Mouse (Mus musculus) heart, postnatal 0 days (tissue): ENCODE data around the gene Scamp2. TPM values are rescaled to one million over a fixed set of nuclear protein-coding genes. Genes with fewer than 3 reads are reported as not detected.
A peak's percentile ranks its signal among the peaks of the same experiment; 100 is the strongest.

ENCODE experiments used
- ATAC-seq: fragments of 200-750 bp; cut with Nextera tagmentation; 2 replicates; pipeline ENCODE4 v1.8.0; 2017; ENCODE audit warnings: low read depth, moderate number of reproducible peaks, moderate library complexity; ENCODE audit not compliant: insufficient read depth
- DNase-seq: peaks from one replicate; pipeline ENCODE4 v3.0.0-alpha.2; 2016; ENCODE audit warnings: low spot score
- H3K27ac ChIP-seq: fragments of 300-500 bp; sonication (generic); 2 replicates; pipeline ENCODE4 v1.5.1; 2014; ENCODE audit warnings: low read depth, mild to moderate bottlenecking
- H3K27me3 ChIP-seq: fragments of 300-500 bp; sonication (generic); 2 replicates; pipeline ENCODE4 v1.6.1; 2014; ENCODE audit warnings: low read length, mixed read lengths; ENCODE audit not compliant: control insufficient read depth, insufficient read depth
- H3K36me3 ChIP-seq: fragments of 300-500 bp; sonication (generic); replicated peaks from 2 replicates; pipeline ENCODE4 v1.6.1; 2014; ENCODE audit warnings: low read length, mixed read lengths; ENCODE audit not compliant: control insufficient read depth, insufficient read depth
- H3K4me1 ChIP-seq: fragments of 300-500 bp; sonication (generic); 2 replicates; pipeline ENCODE4 v1.6.1; 2014; ENCODE audit warnings: antibody characterized with exemption; ENCODE audit not compliant: control insufficient read depth, insufficient read depth
- H3K4me2 ChIP-seq: fragments of 300-500 bp; sonication (generic); 2 replicates; pipeline ENCODE4 v1.6.1; 2014; ENCODE audit warnings: low read depth, mild to moderate bottlenecking, low read length, moderate library complexity
- H3K4me3 ChIP-seq: fragments of 300-500 bp; sonication (generic); 2 replicates; pipeline ENCODE4 v1.5.1; 2014; ENCODE audit warnings: low read depth, low read length
- H3K9ac ChIP-seq: fragments of 300-500 bp; sonication (generic); replicated peaks from 2 replicates; pipeline ENCODE4 v1.6.1; 2014; ENCODE audit warnings: low read depth, low read length, mixed read lengths
- H3K9me3 ChIP-seq: fragments of 300-500 bp; sonication (generic); replicated peaks from 2 replicates; pipeline ENCODE4 v1.6.1; 2016; ENCODE audit warnings: low read length; ENCODE audit not compliant: control insufficient read depth
- CTCF ChIP-seq: IDR thresholded peaks from 2 replicates; pipeline ENCODE4 v1.5.1; 2016; ENCODE audit warnings: antibody characterized with exemption, control low read depth, low read depth
- EP300 ChIP-seq: IDR thresholded peaks from 2 replicates; pipeline ENCODE4 v1.6.1; 2016; ENCODE audit warnings: antibody characterized with exemption, low read depth
- WGBS: fragments of 180-500 bp; shearing (Covaris S2); extraction: QIAGEN DNeasy Blood & Tissue Kit; methylation state at CpG from one replicate; pipeline ENCODE4 v1.1.7; 2014; 5-methylcytosine and 5-hydroxymethylcytosine counted together
- polyA plus RNA-seq: library from polyadenylated mRNA; unstranded; fragments of >200 nt; fragmentation: Nextera tagmentation; extraction: Ambion mirVana; gene quantifications from 2 replicates; pipeline ENCODE4 v1.2.1, GENCODE M21; 2015
- total RNA-seq: library from RNA; depleted of rRNA; stranded (reverse); fragments of >200 nt; gene quantifications from 2 replicates; pipeline ENCODE4 v1.2.3, GENCODE M21; 2014; ENCODE audit warnings: low replicate concordance

Gene Scamp2
- total and polyA plus RNA-seq, 2 experiments from 2014 or later: 45.9 to 91.7 TPM

DNA sequence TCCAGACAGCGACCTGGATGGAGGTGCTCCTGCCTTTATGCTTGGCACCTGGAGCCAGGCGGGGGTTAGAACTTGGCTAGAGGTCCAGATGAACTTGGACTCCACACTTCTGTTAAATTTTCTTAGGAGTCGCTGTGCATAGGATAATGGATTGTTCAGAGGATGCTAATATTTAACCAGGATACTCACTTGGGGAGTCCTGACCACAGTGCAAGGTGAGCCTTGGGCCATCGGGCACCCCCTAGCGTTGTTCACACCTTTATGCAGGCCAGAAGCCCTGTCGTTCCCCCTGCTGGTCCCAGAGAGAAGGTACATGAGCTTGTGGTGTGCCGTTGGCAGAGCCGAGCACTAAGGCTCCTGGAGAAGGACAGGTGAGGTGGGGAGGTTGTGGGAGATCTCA, 6.1 kb downstream of the Scamp2 start:
- Histone ChIP-seq H3K9me3 (no peaks in the 10 kb centered on the region), H3K27me3 (no peaks in the 10 kb centered on the region), H3K4me2 (no peak overlapping the region), H3K4me1 (peaks cover 31% of the 10 kb centered on the region), H3K4me3 (no peak overlapping the region), H3K27ac (no peak overlapping the region), H3K9ac (no peak overlapping the region), H3K36me3 (peaks cover 18% of the 10 kb centered on the region)
- peak; percentile 32; the same call in 1 of the 2 replicates for TF ChIP-seq CTCF
- TF ChIP-seq EP300: no peak
- 59% methylated on average over 8 of the region's 8 CpGs for WGBS
- ATAC-seq (no peak), DNase-seq (no peak)

DNA sequence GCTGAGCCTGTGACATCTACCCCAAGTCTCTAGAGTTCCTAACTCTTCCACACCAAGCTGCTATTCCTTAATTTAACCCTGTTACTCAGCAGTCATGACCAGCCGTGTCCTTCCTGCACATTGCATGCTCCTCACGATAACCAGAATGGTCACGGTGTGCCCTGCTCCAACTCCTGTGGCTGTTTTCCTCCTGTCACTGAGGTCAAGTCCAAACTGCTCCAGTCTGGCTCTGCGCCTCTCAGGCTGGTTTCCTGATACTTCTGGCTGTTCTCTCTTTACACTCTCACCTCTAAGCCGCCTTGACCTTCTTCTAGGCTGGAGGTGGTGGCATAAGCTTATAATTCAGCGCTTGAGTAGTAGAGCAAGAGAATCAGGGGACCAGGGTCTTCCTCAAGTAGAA, 7.8 kb downstream of the Scamp2 start:
- H3K27me3 ChIP-seq: no peaks in the 10 kb centered on the region
- TF ChIP-seq EP300: no peak
- TF ChIP-seq CTCF: no peak
- WGBS: 73% methylated on average over 6 of the region's 6 CpGs
- ATAC-seq (no peak), DNase-seq (no peak)
- no peak overlapping the region for H3K27ac ChIP-seq
- H3K9me3 ChIP-seq: no peaks in the 10 kb centered on the region
- no peak overlapping the region for H3K9ac ChIP-seq
- H3K36me3 ChIP-seq: peaks cover 23% of the 10 kb centered on the region
- no peak overlapping the region for H3K4me2 ChIP-seq
- 0 out of 2 replicates have a peak, but pooled peaks cover 16% of the 10 kb centered on the region for H3K4me1 ChIP-seq
- H3K4me3 ChIP-seq: no peak overlapping the region

DNA sequence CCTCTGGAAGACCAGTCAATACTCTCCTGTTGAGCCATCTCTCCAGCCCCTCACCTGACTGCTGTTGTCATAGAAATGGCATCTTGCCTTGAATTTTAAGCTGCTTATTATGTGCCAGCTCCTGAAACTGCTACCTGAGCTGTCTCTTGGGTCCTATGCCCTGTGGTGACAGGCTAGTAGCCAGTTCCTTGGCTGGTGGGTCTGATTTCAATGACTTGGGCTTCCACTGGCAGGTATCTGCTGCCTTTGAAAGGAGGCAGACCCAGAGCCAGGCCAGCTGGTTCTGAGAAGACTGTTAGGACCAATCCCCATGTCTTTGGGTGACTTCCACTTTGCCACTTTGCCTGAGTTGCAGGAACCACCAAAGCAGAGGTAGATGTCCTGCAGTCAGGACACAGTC, 13.7 kb downstream of the Scamp2 start:
- peaks cover 33% of the 10 kb centered on the region for H3K36me3 ChIP-seq
- H3K4me1 ChIP-seq: no peaks in the 10 kb centered on the region
- no peaks in the 10 kb centered on the region for H3K9me3 ChIP-seq
- H3K27me3 ChIP-seq: no peaks in the 10 kb centered on the region
- no peak overlapping the region for H3K4me3 ChIP-seq
- H3K4me2 ChIP-seq: no peak overlapping the region
- no peak for TF ChIP-seq EP300
- TF ChIP-seq CTCF: no peak
- no peak overlapping the region for H3K9ac ChIP-seq
- ATAC-seq: no peak
- no peak overlapping the region for H3K27ac ChIP-seq
- DNase-seq: no peak

DNA sequence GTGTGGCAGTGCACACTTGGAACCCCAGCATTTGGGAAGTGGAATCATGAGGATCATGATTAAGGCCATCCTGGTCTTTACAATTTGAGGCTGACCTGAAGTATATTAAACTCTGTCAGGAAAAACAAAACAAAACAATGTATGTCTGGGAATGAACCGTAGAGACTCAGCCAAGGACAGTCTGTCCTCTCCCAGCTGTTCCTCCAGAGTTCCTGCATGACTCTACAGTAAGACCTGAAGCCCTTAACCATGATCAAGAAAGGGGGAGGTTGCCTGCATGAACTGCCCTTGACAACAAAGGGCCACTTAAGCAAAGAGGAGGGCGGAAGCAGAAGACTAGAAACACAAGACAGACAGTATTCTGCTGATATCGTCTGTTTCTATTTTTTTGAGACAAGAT, 14.8 kb downstream of the Scamp2 start:
- Histone ChIP-seq H3K9ac (no peak overlapping the region), H3K27ac (no peak overlapping the region), H3K36me3 (peaks cover 42% of the 10 kb centered on the region), H3K4me1 (no peaks in the 10 kb centered on the region), H3K9me3 (no peaks in the 10 kb centered on the region), H3K4me2 (no peak overlapping the region), H3K4me3 (no peak overlapping the region), H3K27me3 (no peaks in the 10 kb centered on the region)
- ATAC-seq (no peak), DNase-seq (no peak)
- 65% methylated on average over 3 of the region's 3 CpGs for WGBS
- no peak for TF ChIP-seq EP300
- TF ChIP-seq CTCF: no peak

DNA sequence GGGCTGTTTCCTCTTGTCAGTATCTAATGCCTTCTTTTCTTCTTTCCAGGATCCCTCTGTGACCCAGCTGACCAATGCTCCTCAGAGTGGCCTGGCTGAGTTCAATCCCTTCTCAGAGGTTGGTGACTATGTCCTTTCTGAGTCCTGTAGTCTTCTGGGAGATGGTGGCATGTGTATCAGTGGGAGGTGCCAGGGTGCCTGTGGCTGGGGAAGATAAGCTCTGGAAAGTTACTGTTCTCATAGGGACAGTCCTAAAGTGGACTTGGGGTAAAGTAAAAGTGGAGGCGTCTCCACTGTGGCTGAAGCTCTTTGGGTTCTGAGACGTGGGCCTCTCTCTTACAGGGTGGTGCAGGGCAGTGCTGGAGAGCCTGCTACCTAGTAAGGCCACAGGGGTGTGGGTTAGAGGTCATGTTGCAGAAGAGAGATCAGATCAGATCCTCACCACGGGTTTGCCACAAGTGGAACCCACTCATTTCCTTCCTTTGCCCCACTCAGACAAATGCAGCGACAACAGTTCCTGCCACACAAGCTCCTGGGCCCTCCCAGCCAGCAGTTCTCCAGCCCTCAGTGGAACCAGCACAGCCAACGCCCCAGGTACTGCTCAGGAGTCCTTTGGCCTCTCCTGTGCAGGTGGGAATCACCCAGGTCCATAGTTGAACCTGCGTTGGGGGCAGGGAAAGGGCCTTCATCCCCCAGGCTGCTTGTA, 16.6 kb downstream of the Scamp2 start:
- Histone ChIP-seq H3K27ac (no peak overlapping the region), H3K27me3 (no peaks in the 10 kb centered on the region), H3K4me1 (no peaks in the 10 kb centered on the region), H3K9ac (no peak overlapping the region), H3K4me3 (no peak overlapping the region), H3K4me2 (no peak overlapping the region), H3K36me3 (peaks cover 59% of the 10 kb centered on the region), H3K9me3 (no peaks in the 10 kb centered on the region)
- TF ChIP-seq CTCF (no peak), EP300 (no peak)
- WGBS: 69% methylated on average over 6 of the region's 6 CpGs
- DNase-seq: no peak
- ATAC-seq: no peak

DNA sequence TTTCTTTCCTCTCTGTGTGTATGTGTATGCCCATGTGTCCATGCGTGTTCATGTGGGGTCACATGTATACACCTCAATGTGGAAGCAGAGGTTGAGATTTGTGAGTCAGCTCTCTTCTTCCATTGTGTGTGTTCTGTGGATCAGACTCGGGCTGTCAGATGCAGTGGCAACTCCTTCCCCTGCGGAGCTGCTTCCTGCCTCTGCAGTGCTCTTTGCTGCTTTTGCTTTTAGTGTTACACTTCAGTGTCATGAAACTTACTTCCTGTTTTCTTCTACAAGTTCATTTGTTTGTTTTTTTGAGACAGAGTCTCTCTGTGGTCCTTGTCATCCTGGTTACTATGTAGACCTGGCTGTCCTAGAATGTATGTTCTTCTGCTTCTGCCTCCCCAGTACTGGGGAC, 24.2 kb downstream of the Scamp2 start:
- Histone ChIP-seq H3K4me2 (no peak overlapping the region), H3K9ac (no peak overlapping the region), H3K9me3 (no peaks in the 10 kb centered on the region), H3K36me3 (peaks cover 71% of the 10 kb centered on the region), H3K27me3 (no peaks in the 10 kb centered on the region), H3K27ac (no peak overlapping the region), H3K4me3 (no peak overlapping the region), H3K4me1 (0 out of 2 replicates have a peak, but pooled peaks cover 6% of the 10 kb centered on the region)
- DNase-seq (no peak), ATAC-seq (no peak)
- TF ChIP-seq CTCF: no peak
- no peak for TF ChIP-seq EP300
- WGBS: 74% methylated on average over 3 of the region's 3 CpGs
